Mouse (Mus musculus) ZHBTc4 (cell line): ENCODE data around the gene Pcca.

Source experiments
- DNase-seq: peaks from one replicate; pipeline ENCODE4 v3.0.0-alpha.2; 2011; ENCODE audit warnings: low read depth, low spot score

Gene Pcca

DNA sequence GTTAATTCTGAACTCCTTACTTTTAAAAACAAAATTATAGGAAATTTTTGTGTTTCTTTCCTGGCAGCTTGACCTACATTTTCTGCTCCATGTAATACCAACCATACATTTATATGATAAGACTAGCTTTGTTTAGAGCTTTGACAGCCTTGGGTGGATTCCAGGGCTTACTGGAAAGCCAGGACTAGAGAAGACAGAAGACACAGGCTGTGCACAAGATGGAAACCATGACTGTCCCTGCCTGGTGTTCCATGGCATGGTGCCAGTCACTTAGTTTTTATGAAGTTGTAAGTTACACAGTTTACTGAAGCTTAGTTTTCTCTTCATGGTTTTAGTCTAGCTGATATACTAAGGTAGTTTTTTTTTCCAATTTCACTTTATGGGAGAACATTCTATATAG, 202.7 kb downstream of the Pcca start:
- no peak for DNase-seq

DNA sequence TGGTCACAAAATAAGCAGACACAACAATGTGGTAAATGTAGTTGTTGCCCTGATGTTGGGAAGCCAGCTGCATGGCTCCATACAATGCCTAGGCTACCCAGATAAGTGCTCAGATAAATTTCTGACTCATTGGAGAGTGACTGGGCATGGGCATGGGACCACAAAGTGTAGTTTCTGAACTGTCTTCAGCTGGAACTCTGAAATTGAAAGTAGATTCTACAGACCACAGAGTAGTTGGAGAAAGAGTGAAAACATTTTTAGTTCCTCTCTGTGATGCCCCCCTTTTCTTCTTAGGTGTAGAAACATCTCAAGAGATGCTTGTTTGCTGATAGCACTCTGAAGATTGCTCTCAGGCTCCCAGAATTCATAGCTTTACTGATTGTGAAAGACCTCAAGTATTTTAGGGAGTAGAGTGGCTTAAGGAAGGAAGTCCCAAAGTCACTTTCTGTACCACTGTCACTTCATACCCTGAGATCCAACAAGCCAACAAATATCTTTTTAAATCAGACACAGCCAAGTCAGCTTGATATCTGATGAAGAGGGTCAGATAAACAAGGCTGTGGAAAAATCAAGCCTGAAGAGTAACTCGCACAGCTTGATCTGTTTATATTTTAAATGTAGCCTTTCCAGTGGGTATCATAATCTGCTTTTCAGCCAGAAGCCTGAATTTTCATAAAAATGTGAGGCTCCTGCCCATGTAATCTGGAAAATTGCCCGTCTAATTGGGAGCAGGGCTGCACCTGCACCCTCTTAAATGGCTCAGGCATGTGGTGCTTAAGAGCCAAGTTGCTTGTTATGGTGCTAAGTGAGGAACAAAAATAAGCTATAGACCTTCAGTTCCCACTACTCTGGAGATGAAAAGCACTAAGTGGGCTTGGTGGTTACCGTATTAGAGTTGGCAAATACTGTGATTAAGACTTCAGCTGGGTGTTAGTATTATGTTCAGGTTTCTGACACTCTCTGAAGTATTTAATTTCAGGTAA, 214.0 kb downstream of the Pcca start:
- no peak for DNase-seq

DNA sequence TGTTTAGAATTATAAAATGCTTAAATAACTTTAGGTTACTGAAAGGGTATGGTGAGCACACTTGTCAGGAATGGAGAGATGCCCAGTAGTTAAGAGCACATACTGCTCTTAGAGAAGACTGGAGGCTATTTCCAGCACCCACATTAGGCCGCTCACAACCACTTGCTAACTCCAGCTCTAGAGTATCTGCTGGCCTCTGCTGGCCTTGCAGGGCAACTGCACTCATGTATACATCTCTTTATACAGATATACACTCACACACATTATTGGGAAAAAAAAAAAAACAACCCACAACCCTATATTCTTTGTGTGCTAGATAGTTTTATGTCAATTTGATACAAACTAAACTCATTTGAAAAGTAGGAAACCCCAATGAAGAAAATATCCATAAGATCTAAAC, 217.4 kb downstream of the Pcca start:
- peak; percentile 35 for DNase-seq

DNA sequence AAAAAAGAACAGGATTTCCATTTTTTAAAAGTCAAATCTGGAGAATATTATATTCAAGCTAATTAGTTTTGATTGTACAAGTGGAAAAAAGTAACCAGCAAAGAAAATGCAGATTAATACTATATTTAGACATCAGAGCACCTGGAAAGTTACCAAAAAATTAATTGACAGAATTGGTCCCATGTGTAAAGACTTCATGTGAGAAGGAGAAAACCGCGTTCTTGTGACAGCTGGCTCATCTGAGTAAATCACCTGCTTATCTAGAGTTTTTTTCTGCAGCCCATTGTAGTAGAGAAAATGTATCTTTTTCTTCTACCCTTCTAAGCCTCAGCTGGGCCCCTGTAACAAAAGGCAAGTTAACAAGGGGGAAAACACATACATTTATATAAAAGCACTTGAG, 219.2 kb downstream of the Pcca start:
- no peak for DNase-seq

DNA sequence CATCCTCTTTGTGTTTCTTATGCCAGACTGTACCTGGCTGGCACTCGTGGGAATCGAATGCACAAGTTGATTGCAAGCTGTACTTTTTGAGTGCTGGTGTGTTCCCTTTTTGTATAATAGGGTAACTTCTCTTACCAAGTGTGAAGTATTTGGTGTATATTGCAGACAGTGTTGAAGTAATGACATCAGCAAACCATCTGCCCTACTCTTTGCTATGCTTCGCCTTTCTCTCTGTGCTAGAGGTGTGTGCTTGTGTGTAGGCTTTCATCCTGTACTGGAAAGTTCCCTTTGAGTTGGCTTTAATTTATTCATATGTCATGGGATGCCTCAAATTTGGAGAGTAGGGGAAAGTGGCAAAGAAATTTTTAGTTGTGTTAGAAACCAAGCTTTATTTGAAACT, 220.2 kb downstream of the Pcca start:
- no peak for DNase-seq

DNA sequence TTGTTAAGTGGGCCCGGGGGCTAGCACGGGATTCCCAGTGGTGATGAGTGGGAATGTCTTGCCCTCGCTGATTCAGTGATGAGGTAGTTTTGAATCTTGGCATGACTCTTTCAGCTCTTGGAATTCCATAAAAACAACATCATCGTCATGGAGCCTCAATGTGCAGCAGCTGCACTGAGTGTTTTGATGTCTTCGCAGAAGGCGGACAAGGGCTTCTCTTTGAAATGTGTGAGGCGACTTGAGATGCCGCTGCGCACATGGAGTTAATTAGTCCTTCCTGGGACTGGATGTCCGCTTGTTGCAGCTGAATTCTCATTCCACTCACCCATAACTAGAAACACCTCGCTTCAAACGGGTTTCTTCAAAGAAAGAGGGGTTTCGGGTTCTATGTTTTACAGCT, 221.4 kb downstream of the Pcca start:
- no peak for DNase-seq

DNA sequence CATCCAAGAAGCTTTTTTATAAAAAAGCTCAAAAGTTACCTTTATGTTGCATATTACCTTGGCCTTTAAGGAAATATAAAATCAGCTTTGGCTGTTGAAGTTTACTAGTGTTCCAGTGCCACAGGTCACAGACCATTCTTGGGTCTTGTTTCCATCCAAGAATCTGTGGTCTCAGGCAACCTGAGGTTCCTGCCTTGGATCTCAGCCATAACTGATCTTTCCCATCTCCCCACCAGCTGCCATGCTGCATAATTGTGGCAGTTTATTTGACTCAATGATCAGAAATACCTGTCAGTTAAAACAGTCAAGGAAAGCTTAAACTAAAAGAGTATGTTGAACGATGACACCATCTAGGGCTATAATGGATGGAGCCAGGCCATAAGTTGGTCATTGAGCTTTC, 222.5 kb downstream of the Pcca start:
- no peak for DNase-seq

DNA sequence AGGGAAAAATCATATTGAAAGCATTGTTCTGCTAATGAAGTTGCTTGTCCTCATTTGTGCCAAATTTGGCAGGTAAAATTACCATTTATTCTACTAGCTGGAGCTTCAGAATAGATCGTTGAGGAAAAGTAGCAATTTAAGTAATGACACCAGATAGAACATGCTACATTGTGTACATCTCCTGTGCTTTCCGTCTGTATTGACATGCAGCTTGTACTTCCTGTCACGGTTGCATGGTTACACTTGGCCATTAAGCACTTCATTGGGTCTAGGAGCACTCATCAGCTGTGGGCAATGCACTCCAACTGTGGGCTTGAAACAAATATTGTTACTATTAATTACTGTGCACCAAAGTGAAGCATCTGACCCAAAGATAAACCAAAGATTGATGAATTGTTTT, 225.8 kb downstream of the Pcca start:
- no peak for DNase-seq

DNA sequence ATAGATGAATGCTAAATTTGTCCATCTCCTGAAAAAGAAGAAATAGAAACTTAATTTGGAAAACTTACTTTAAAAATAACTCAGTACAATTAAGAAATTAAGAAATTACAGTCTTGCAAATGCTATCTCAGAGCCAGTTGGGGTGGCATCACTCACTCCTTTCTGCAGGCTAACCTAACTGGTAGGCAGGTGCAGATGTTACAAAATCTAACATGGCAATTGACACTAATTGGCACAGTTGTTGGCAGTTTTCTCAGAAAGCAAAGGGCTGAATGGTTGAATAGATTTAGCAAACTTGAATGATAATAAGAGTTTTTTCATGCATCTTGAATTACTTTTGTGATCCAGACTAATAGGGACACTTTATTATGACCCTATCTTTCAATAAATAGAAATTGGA, 226.7 kb downstream of the Pcca start:
- no peak for DNase-seq

DNA sequence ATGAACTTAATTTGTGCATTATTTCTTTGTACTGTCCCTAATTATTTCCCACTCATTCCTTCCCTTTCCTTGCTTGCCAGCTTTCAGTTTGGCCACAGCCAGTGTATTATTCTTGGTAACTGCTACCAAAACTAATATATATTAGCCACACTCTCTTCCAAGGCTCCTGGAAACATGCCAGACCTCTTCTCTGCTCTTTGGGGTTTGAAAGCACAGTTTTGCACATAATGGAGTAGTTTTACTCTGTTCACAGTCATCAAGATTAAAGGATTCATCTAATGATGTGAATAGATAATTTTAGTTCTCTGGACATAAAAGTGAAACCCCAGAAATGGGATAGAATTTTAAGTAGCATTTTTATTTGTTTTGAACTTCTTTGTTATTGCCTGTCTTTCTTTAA, 228.5 kb downstream of the Pcca start:
- DNase-seq = no peak

DNA sequence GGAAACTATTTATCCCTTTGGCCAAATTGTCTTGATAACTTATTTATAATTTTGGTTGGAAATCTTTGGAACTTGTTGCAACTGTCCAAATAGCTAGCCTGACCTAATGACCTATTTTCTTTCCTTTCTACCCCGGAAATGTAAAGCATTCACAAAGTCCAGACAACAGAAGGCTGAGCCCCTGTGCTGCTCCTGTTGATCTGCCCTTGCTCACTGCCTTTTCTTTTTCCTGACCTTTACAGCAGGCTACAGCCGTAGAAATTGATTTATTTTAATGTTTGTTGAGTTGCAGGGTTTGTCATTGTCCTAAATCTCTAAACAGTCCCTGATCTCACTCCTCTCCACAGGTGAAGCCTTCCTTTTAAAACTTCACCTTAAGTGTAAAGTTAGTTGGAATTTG, 231.8 kb downstream of the Pcca start:
- no peak for DNase-seq

DNA sequence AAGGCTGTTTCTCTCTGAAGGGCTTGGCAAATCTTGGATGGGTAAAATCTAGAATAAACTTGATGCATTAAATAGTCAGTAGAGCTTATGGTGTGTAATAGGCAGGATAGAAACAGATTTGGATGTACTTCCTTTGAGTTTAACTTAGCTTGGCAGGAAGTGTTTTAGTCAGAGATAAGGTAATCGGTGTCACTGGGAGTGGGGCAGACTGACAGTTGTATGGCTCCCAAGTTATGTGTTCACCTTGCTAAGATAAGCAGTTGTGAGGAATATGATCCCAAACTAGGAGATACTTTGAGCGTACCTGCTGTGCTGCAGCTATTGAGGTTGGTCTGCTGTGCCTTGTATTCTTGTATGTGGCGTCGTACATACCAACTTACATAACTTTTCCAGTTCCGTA, 232.3 kb downstream of the Pcca start:
- DNase-seq = no peak

DNA sequence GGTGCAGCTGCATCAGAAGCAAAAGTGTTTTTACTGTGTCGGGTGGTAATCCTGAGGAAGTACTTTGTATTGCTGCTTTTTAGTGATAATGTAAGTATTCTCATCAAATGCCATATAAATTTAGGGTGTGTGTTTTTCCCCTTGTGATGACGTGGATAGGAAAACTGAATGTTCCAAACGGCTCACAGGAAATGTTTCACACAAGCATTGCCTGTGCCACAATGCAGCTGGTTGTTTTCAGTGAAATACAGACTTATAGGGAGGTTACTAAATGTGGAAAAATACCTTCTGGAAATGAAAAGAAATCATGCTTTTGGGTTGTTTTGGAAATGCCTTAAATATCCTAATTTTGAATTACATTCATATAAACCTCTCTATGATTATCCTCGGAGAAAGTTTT, 250.6 kb downstream of the Pcca start:
- no peak for DNase-seq

DNA sequence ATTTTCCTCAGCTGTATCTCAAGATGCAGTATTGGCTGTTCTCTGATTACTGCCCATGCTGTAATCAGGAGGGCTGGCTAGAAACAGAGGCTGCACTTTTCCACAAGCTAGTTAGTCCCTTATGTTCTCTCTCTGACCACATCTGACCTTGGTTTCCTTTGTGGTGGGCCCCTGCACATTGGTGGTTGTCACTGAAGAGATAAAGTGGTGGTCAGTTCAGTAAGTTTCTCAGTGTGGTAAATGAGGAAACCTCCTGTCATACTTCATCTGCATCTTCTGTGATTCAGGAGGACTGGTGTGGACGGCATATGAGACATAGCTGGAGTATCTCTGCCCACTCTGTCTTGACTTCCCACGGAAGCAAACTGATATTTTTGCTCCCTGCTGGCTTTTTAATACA, 254.1 kb downstream of the Pcca start:
- no peak for DNase-seq

DNA sequence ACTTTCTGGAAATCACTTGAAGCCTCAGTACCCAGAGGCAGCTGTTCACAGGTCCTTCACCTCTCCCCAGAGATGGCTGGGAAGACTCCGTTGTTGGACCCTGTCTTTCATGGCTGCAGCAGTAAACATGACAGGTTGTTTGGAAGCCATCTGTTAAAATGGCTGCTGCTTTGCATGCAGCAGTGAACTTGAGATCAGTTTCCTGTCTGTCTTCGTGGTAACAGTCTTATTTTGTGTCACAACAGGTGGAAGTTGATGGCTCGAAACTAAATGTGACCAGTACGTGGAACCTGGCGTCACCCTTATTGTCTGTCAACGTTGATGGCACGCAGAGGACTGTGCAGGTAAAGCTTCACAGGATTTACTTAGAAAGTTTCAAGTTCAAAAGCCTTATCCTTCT, 256.0 kb downstream of the Pcca start:
- DNase-seq = peak; percentile 5

DNA sequence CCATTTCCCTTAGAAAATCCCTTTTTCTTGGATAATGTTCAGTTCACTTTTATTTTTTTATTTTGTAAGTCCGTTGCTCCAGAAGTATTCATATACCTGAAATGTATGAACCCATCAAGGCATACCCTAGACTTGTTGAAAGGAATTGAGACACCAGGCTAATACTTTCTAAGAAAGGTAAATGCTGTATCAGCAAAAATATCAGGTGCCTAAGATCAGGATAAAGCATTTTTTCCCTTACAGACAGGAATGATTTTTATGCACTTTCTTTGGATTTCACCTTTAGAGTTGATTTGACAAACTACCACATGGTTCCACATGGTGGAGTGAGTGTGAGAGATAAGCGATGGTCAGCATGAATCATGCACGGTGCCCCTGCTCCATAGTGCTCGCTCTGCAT, 259.2 kb downstream of the Pcca start:
- DNase-seq = no peak

DNA sequence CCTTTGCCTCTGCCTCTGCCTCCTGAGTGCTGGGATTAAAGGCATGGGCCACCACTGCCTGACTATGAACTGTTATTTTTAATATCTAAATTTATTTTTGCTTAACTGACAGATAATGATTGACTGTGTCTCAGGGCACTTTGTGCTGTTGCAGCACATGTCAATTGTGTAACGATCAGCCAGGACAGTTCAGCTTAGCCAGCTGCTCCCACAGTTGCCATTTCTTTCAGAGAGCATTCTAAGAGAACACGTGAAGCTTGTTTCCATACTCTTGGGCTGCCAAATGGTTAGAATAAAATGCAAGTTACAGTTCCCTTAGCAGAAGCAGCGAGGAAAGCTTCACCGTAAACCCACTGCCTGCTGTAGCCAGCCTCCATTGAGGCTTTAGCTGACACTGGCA, 266.2 kb downstream of the Pcca start:
- no peak for DNase-seq

DNA sequence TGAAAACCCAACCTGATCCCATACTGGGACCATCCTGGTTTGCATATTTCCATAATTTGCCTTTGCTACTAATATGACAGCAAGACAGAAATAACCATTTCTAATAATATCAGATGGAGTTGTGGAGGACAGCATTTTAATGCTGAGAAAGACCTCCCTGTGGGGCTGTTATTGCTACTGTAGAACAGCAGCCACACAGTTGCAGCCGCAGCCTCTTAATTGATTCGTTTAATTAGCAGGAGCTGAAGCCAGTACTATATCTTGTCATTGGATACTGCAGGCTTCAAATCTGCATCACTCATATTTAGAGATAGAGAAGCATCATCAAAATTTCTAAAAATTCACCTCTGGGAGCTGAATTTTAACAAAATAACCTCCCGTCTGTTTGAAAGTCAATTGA, 286.9 kb downstream of the Pcca start:
- DNase-seq = no peak

DNA sequence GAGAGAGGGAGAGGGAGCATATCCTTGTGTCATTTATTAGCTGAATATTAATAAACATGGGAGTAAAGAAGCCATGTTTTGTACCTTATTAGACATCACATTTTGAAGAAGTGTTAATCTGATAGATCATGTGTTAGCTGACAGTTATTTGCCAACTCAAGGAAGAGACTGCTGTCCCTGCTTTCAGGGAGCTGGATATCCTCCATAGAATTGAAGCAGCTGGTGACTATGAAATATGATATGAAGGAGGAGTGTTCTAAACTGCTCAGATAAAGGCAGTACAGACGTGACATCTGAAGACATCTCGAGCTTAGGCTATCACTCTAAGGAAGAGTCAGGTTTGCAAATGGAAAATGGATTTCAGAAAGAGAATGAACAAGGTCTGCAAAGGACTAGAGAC, 289.7 kb downstream of the Pcca start:
- no peak for DNase-seq

DNA sequence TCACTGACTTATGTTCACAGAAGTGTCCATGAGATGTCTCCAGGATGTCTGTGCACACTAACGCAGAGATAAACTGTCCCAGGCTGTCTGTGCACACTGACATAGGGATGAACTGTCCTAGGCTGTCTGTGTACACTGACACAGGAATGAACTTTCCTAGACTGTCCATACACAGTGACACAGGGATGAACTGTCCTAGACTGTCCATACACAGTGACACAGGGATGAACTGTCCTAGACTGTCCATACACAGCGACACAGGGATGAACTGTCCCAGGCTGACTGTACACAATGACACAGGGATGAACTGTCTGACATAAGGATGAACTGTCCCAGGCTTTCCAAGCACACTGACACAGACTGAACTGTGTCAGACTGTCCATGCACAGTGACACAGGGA, 291.3 kb downstream of the Pcca start:
- no peak for DNase-seq

DNA sequence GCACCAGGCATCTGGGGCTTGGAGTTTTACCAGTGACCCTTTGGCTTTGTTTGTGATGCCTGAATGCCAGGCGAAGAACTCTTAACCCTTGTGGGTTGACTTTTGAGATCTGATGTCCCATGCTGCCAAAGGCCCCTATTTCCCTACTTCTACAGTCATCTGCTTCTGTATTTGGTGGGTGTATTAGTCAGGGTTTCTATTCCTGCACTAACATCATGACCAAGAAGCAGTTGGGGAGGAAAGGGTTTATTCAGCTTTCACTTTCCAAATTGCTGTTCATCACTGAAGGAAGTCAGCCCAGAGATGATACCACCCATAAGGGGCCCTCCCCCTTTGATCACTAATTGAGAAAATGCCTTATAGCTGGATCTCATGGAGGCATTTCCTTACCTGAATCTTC, 296.3 kb downstream of the Pcca start:
- no peak for DNase-seq

DNA sequence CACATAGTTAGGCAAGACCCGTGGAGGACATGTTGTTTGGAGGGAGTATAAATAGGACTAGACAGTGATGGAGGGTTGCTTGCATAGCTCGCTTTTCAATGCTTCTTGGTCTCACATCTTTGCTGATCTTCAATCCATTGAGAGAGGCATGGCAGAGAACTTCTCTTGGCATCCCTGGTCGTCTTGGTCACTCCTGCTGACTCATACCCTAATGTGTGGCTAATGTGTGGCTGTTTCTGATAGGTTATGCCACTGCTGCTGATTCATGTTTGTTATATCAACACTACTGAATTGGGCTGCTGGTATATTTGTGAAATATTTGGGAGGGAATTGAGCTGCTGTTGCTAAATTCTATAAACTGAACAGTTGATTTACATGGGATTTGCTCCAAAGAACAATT, 299.5 kb downstream of the Pcca start:
- no peak for DNase-seq

DNA sequence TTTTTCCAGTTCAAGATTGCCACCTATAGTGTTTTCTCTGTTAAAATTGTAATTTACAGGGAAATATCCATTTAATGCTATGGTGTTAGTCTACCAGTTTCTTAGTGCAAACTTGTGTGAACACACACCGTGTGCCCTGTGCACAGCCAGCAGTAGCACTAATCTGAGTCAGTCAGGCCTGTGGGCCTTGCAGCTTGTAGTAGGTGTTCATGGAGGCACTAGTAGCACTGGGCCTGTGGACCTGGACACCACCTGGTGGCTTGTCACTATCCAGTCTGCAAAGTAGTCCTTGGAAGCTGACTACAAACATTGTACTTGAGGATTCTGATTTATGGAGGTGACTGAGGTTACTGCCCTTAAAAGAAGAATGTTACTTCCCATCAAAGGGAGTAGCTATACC, 300.6 kb downstream of the Pcca start:
- DNase-seq = no peak
